Mouse (Mus musculus) gonadal fat pad, adult 2 months (tissue): ENCODE measurements around the gene Tmem11. TPM values are rescaled to one million over a fixed set of nuclear protein-coding genes. Genes with fewer than 3 reads are reported as not detected.
"Not testable (repeated sequence)": the region's sequence is repeated elsewhere in the genome, so short reads cannot be mapped to it uniquely, and the experiment has no call there.

ENCODE experiments used
- DNase-seq: peaks from one replicate; pipeline ENCODE4 v3.0.0-alpha.2; 2012; ENCODE audit warnings: low read depth
- polyA plus RNA-seq: library from polyadenylated mRNA; depleted of rRNA; stranded (reverse); fragments of >200 nt; gene quantifications from 2 replicates; pipeline ENCODE4 v1.2.3, GENCODE M21; 2012

Tmem11 gene
- polyA plus RNA-seq, 1 experiment: 69.1 TPM

GRCm38 (mm10) chr11:60882386-60882785 is 3.3 kb upstream of the Tmem11 start:
- DNase-seq: no peak

GRCm38 (mm10) chr11:60880559-60880958 is 1.5 kb upstream of the Tmem11 start:
- no peak for DNase-seq

- DNase-seq: no peak
Observed at GRCm38 (mm10) chr11:60879423-60879822, 351 bp upstream of the Tmem11 start.

- no peak for DNase-seq
Observed at GRCm38 (mm10) chr11:60878056-60878612, 938 bp downstream of the Tmem11 start.

GRCm38 (mm10) chr11:60873101-60873500 is 6.0 kb downstream of the Tmem11 start:
- no peak for DNase-seq

- no peak for DNase-seq
Observed at GRCm38 (mm10) chr11:60871409-60871808, 7.7 kb downstream of the Tmem11 start.

GRCm38 (mm10) chr11:60869471-60869870 is 9.6 kb downstream of the Tmem11 start:
- DNase-seq: not testable (repeated sequence)

GRCm38 (mm10) chr11:60867904-60868303 is 11.2 kb downstream of the Tmem11 start:
- no peak for DNase-seq

- no peak for DNase-seq
Observed at GRCm38 (mm10) chr11:60867456-60867855, 11.6 kb downstream of the Tmem11 start.

- DNase-seq: no peak
Observed at GRCm38 (mm10) chr11:60866021-60866420, 13.1 kb downstream of the Tmem11 start.

GRCm38 (mm10) chr11:60864916-60865315 is 14.2 kb downstream of the Tmem11 start:
- DNase-seq: peak; percentile 60

GRCm38 (mm10) chr11:60864166-60864565 is 14.9 kb downstream of the Tmem11 start:
- no peak for DNase-seq

- no peak for DNase-seq
Observed at GRCm38 (mm10) chr11:60863196-60863595, 15.9 kb downstream of the Tmem11 start.

GRCm38 (mm10) chr11:60861993-60862392 is 17.1 kb downstream of the Tmem11 start:
- no peak for DNase-seq

GRCm38 (mm10) chr11:60856587-60856986 is 22.5 kb downstream of the Tmem11 start:
- no peak for DNase-seq

- DNase-seq: no peak
Observed at GRCm38 (mm10) chr11:60845415-60845814, 33.7 kb downstream of the Tmem11 start.

- no peak for DNase-seq
Observed at GRCm38 (mm10) chr11:60843412-60843811, 35.7 kb downstream of the Tmem11 start.

- no peak for DNase-seq
Observed at GRCm38 (mm10) chr11:60841467-60842200, 37.4 kb downstream of the Tmem11 start.

- no peak for DNase-seq
Observed at GRCm38 (mm10) chr11:60837644-60838406, 41.2 kb downstream of the Tmem11 start.

- no peak for DNase-seq
Observed at GRCm38 (mm10) chr11:60836897-60837296, 42.2 kb downstream of the Tmem11 start.

GRCm38 (mm10) chr11:60830433-60831052 is 48.5 kb downstream of the Tmem11 start, which contains the start of gene Dhrs7b:
Gene Dhrs7b, plus strand, starts transcription at chr11:60830631.
- DNase-seq: no peak

GRCm38 (mm10) chr11:60828903-60829302 is 50.2 kb downstream of the Tmem11 start:
- DNase-seq: no peak
